Mouse (Mus musculus) G1E (cell line): ENCODE data around the gene Pdpn.

ENCODE experiments used
- CTCF ChIP-seq: IDR thresholded peaks from 2 replicates; pipeline ENCODE4 v1.5.1; 2012; ENCODE audit warnings: low read depth, low read length, inconsistent platforms, mixed read lengths
- GATA1 ChIP-seq: IDR thresholded peaks from 2 replicates; pipeline ENCODE4 v1.6.1; 2012; ENCODE audit warnings: borderline replicate concordance, low read length, inconsistent platforms, mixed read lengths

GRCm38 (mm10) chr4:143288880-143289279 lies 10.5 kb downstream of the Pdpn start:
- TF ChIP-seq GATA1 (no peak), CTCF (no peak)
